Mouse (Mus musculus): ENCODE measurements around the gene Slc19a2.

- TF ChIP-seq CTCF (IDR thresholded peaks at IDR 0.05; ENCODE audit: borderline replicate concordance, extremely low read depth, insufficient read depth, insufficient read length): no peak
- no peak for TF ChIP-seq POLR2A (IDR thresholded peaks at IDR 0.05; ENCODE audit: borderline replicate concordance, extremely low read depth, insufficient read depth, insufficient read length, poor library complexity, severe bottlenecking)
Measured at GRCm38 (mm10) chr1:164260171-164261028, 11.6 kb downstream of the Slc19a2 start.
